Mouse (Mus musculus) cerebellum, adult 2 months (tissue): ENCODE measurements around the gene Rerg. TPM values are rescaled to one million over a fixed set of nuclear protein-coding genes. Genes with fewer than 3 reads are reported as not detected.
"Not testable (repeated sequence)": the region's sequence is repeated elsewhere in the genome, so short reads cannot be mapped to it uniquely, and the experiment has no call there.

Source experiments
- DNase-seq, 2 experiments: peaks; one replicate each; pipeline ENCODE4 v3.0.0; 2021
- H3K27ac ChIP-seq: fragments of 200-500 bp; 2 replicates; pipeline ENCODE4 v1.5.1; 2012; ENCODE audit warnings: low read length, control low read depth, inconsistent platforms; ENCODE audit not compliant: insufficient read depth
- H3K27me3 ChIP-seq: fragments of 200-500 bp; 2 replicates; pipeline ENCODE4 v1.6.1; 2012; ENCODE audit warnings: inconsistent platforms, mild to moderate bottlenecking, low read length, moderate library complexity; ENCODE audit not compliant: control insufficient read depth, insufficient read depth
- H3K4me1 ChIP-seq: fragments of 200-500 bp; 2 replicates; pipeline ENCODE4 v1.6.1; 2011; ENCODE audit warnings: low read length; ENCODE audit not compliant: control insufficient read depth, insufficient read depth
- H3K4me3 ChIP-seq: fragments of 200-500 bp; replicated peaks from 2 replicates; pipeline ENCODE3; 2011; ENCODE audit warnings: mild to moderate bottlenecking, low read depth, low read length, control low read depth; ENCODE audit not compliant: insufficient read depth
- CTCF ChIP-seq: fragments of 200-500 bp; IDR thresholded peaks from 2 replicates; pipeline ENCODE4 v1.5.1; 2011; ENCODE audit warnings: low read depth, mild to moderate bottlenecking, control low read depth, low read length, moderate library complexity, borderline replicate concordance; ENCODE audit not compliant: insufficient read depth
- POLR2A ChIP-seq: fragments of 200-500 bp; IDR thresholded peaks from 2 replicates; pipeline ENCODE4 v1.6.1; 2011; ENCODE audit warnings: low read length, control low read depth, borderline replicate concordance; ENCODE audit not compliant: insufficient read depth
- WGBS: fragments of 180-500 bp; shearing (Covaris S2); methylation state at CpG from one replicate; pipeline ENCODE4 v1.1.7; 2018; 5-methylcytosine and 5-hydroxymethylcytosine counted together
- polyA plus RNA-seq: library from polyadenylated mRNA; depleted of rRNA; stranded (reverse); fragments of >200 nt; gene quantifications from 2 replicates; pipeline ENCODE4 v1.2.3, GENCODE M21; 2012

The Rerg gene
- polyA plus RNA-seq, 1 experiment: 9.2 TPM

GRCm38 (mm10) chr6:137054073-137054472 lies 116.2 kb downstream of the Rerg start:
- no peaks in the 10 kb centered on the region for H3K4me1 ChIP-seq
- no peak overlapping the region for H3K27ac ChIP-seq
- TF ChIP-seq POLR2A: no peak
- TF ChIP-seq CTCF: no peak
- no peak for DNase-seq
- no peak overlapping the region for H3K4me3 ChIP-seq
- no peaks in the 10 kb centered on the region for H3K27me3 ChIP-seq
- WGBS: 71% methylated on average over 2 of the region's 2 CpGs

- 72% methylated on average over 5 of the region's 5 CpGs for WGBS
- Histone ChIP-seq H3K27ac (no peak overlapping the region), H3K4me1 (no peaks in the 10 kb centered on the region), H3K27me3 (no peaks in the 10 kb centered on the region), H3K4me3 (no peak overlapping the region)
- TF ChIP-seq CTCF (peak; percentile 60; the same call in 1 of the 2 replicates), POLR2A (no peak)
- DNase-seq: peak; percentile 14 to 17
These were observed 116.8 kb downstream of the Rerg start for GRCm38 (mm10) chr6:137053464-137053863.

DNA sequence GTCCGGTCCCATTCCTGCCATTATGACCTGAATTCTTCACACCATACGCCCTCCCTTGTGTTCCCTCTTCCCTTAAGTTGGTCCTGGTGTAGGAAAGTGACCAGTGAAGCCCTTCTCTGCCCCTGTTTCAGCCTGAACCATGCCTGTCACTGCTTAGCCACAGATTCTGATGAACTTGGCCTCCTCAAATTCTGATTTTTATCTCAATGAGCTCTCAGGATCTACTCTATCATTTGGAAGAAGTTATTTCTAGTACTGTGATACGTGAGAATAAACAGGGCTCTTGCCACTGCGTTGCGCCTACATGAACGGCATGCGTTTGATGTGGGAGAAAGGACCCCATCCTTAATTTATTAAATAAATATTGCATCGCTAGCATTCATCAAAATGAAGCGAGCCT lies 117.3 kb downstream of the Rerg start:
- H3K4me1 ChIP-seq: no peaks in the 10 kb centered on the region
- TF ChIP-seq CTCF (no peak), POLR2A (no peak)
- H3K4me3 ChIP-seq: no peak overlapping the region
- H3K27me3 ChIP-seq: no peaks in the 10 kb centered on the region
- no peak overlapping the region for H3K27ac ChIP-seq
- WGBS: 97% methylated on average over 9 of the region's 9 CpGs
- DNase-seq: no peak

DNA sequence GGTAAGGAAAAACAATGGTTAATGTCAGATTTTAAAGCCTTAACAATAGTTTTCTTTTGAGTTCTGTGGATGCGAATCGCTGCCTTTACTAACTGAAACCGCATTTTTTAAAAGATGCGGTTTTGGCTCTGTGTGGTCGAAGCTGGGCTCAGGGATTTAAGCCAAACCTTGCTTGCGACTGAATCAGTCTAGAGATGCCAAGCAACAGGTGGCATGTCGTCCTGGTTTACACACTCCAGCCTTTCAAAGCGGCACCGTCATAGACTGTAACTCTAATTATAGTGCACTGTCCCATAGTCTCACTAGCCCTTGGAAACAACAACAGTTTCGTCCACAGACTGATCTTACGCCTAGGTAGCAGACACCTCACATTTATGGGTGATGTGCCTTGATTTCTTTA lies 123.3 kb downstream of the Rerg start:
- Histone ChIP-seq H3K27me3 (no peaks in the 10 kb centered on the region), H3K27ac (no peak overlapping the region), H3K4me1 (no peaks in the 10 kb centered on the region), H3K4me3 (no peak overlapping the region)
- TF ChIP-seq CTCF (no peak), POLR2A (no peak)
- no peak for DNase-seq
- WGBS: 38% methylated on average over 11 of the region's 11 CpGs

GRCm38 (mm10) chr6:137045011-137045504 lies 125.2 kb downstream of the Rerg start:
- Histone ChIP-seq H3K27ac (no peak overlapping the region), H3K27me3 (no peaks in the 10 kb centered on the region), H3K4me1 (no peaks in the 10 kb centered on the region), H3K4me3 (no peak overlapping the region)
- no peak for DNase-seq
- no peak for TF ChIP-seq CTCF
- WGBS: 32% methylated on average over 9 of the region's 9 CpGs

DNA sequence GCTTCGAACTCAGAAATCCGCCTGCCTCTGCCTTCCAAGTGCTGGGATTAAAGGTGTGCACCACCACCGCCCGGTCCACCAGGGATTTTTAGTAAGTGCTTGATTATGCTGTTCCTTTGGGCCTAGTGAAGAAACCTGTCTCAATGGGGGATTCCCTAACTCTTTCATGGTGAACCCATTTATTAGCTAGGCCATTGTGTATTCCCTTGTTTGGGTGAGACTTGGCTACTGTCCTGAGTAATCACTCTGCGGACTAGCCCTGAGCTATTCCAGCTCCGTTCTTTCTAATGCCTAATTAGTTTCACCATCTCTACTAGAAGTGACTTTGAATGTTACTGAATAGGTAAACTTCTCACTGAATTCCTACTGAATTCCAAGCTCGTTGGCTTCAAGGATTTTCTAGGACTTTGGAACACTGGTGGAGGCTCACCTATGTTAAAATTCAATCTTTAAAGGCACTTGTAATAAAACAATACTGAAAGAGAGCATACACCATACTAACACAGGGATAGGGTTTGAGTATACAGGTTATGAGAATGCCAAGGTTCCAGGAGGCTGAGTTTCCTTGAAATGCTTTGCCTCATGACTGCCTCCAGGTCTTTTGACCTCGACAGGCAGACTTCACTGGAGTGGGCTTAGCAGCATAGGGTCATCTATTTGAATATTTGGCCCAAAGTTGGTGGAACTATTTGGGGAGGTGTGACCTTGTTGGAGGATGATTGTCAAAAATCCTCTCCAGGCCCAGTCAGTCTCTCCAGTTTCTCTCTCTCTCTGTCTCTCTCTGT lies 134.5 kb downstream of the Rerg start:
- 86% methylated on average over 8 of the region's 8 CpGs for WGBS

GRCm38 (mm10) chr6:137030611-137031097 lies 139.6 kb downstream of the Rerg start:
- H3K27ac ChIP-seq: no peak overlapping the region
- H3K4me1 ChIP-seq: no peaks in the 10 kb centered on the region
- 57% methylated on average over 6 of the region's 6 CpGs for WGBS
- no peaks in the 10 kb centered on the region; the same call in 1 of the 2 replicates for H3K27me3 ChIP-seq
- no peak overlapping the region for H3K4me3 ChIP-seq
- no peak for TF ChIP-seq CTCF
- no peak for TF ChIP-seq POLR2A
- DNase-seq: no peak

More for the DNA sequence above, 134.5 kb downstream of the Rerg start:
- H3K27me3 ChIP-seq, DNase-seq, H3K4me3 ChIP-seq, H3K27ac ChIP-seq, H3K4me1 ChIP-seq: not testable (repeated sequence)

DNA sequence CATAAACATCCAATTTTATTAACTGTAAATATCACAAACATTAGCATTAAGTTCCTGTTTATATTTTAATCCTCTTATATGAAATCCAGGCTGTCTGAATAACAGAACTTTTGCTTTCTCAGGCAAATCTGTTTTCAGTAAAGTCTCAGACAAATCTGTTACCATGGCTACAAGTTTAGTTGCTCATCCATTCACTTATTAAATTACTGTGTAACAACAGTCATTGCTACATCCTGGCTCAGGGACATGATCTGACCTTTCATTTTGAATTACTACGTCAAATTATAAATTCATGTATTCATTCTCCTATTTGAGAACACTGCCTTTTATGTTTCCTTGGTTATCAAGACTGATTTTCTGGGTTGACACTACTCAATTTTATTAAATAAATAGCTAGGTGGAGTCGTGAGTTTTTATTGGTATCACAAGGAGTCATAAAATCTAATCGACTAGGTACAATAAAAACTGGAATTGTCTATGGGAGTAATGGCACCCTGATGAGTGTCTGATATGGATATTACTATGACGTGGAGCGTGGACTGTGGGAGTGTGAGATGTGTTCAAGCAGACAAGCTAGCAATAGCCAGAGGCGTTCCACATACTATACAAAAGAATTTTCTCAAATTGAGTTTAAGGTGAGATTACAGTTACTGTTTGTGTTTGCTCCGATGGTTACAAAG lies 140.2 kb downstream of the Rerg start:
- 22% methylated on average over 7 of the region's 7 CpGs for WGBS
- DNase-seq: no peak
- Histone ChIP-seq H3K4me1 (no peaks in the 10 kb centered on the region), H3K27ac (no peak overlapping the region), H3K4me3 (no peak overlapping the region), H3K27me3 (no peaks in the 10 kb centered on the region; the same call in 1 of the 2 replicates)
- TF ChIP-seq CTCF: no peak
- TF ChIP-seq POLR2A: no peak
